Mouse (Mus musculus): Measurements from ENCODE around the gene Rgs6.

DNA sequence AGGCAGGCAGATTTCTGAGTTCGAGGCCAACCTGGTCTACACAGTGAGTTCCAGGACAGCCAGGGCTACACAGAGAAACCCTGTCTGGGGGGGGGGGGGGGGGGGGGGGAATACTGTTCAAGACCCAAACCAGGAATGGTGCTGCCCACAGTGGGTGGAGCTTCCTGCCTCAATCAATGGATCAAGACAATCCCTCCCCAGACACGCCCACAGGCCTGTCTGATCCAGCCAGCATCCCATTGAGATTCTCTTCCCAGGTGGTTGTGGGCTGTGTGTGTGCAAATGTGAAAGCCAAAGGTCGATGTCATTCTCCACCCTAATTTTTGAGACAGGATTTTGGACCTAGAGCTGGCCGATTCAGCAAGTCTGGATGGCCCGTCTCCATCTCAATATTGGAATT lies 496.5 kb downstream of the Rgs6 start:
- TF ChIP-seq CTCF (IDR thresholded peaks at IDR 0.05; ENCODE audit: low read depth, low read length), result no peak
- TF ChIP-seq POLR2A (IDR thresholded peaks at IDR 0.05; ENCODE audit: borderline replicate concordance, low read depth, low read length), result no peak

Data from bone marrow macrophage, adult 2 months (primary cell).